Mouse (Mus musculus): ENCODE results near the gene Cdc42ep5. TPM values are rescaled to one million over a fixed set of nuclear protein-coding genes. Genes with fewer than 3 reads are reported as not detected.

The Cdc42ep5 gene
- total RNA-seq, 2 experiments from 2014 or later = 1.1 to 1.8 TPM

DNA sequence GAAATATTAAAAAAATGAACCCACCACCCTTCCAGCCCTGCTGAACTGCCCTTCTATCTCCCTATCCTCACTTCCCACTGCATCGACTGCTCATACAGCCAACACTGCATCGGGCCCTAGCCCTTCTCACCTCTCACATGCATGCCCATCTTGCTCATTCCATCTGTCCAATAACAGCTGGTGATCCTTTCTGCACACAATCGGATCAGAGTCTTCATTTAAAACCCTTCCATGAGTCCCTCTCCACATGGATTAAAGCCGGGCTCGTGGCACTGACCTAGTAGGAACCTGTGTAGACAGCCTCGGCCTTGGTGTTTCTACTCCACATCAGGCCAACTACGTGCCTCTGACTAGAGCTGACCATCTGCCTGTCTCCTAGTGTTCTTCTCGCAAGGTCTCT, 32.7 kb downstream of the Cdc42ep5 start:
- intact Hi-C loops (cut with DNase I) = no loop called here
- peak in 1 of 2 experiments; percentile 26 for DNase-seq (ENCODE audit: low spot score in 2 of 2)

DNA sequence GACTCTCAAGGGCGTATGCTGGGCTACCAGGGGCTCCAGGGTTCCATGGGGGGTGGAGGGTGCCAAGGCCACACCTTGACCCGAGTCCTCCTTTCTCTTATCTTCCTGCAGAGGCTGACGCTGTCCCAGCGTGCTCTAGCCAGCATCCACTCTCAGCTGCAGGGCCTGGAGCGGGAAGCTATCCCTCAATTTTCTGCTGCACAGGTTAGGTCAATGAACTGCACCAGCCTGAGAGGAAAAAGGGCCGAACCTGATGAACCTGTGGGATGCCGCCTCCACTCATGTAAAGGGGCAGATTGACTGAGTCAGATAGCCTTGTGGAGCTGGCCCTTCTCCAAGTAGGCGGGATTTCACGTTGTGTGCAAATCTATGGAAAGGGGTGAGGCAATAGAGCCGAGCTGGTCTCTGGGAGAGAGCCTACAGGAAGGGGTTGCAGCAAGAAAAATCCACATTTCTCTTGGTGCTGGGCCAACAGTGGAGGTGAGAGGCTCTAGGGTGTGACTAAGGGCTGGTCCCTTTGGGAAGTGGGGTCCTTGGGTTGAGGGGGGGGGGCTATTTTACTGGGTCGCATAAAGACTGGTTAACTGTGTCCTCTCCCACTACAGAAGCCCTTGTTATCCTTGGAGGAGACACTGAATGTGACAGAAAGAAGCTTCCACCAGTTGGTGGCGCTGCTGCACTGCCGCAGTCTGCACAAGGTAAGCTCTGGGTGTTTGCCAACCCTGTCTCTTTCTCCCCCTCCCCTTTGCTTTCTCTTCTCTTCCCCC, 33.8 kb downstream of the Cdc42ep5 start:
- peak; percentile 69 to 76 for DNase-seq (ENCODE audit: low spot score in 2 of 2)
- intact Hi-C loops (cut with DNase I) = no loop called here

DNA sequence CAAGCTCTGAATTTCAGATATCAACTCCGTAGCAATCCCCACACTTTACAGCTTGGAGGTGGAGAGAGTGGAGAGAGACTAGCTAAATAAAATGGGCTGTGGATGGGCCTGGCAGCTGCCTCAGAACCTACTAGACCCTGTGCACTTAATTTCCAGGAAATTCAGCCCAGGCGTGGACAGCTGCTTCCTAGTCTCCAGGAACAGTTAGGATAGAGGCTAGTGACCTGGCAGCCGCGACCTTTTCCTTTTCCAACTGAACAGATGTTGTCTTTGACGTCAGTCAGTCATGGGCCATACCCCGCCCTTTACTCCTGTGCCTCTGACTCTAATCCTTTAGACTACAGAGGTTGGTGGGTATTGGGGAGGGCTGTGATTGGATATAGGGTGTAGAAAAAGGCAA, 35.8 kb downstream of the Cdc42ep5 start:
- DNase-seq (ENCODE audit: low spot score in 2 of 2) = peak in 1 of 2 experiments; percentile 7
- intact Hi-C loops (cut with DNase I) = no loop called here

DNA sequence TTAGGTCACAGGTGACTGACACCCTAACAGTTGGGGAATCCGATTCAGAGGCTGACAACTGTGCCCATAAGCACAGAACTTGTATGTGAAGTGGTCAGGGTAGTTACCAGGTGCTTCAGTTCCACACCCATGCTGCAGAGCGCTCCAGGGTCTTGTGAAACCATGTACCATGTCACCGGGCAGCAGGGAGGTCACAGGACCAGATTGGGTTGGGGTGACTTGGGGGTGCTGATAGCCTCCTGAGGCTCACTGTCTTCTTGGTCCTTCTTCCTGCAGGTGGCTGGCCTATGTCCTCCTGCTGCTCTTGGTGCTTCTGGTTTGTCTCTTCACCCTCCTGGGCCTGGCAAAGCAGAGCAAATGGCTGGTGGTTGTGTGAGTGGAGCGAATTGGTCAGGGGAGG, 36.8 kb downstream of the Cdc42ep5 start:
- peak in 1 of 2 experiments; percentile 4 for DNase-seq (ENCODE audit: low spot score in 2 of 2)

GRCm38 (mm10) chr7:4126992-4127785, 37.5 kb downstream of the Cdc42ep5 start:
- intact Hi-C loops (cut with DNase I) = no loop called here

More for the DNA sequence above, 36.8 kb downstream of the Cdc42ep5 start:
- intact Hi-C loops (cut with DNase I) = no loop called here

DNA sequence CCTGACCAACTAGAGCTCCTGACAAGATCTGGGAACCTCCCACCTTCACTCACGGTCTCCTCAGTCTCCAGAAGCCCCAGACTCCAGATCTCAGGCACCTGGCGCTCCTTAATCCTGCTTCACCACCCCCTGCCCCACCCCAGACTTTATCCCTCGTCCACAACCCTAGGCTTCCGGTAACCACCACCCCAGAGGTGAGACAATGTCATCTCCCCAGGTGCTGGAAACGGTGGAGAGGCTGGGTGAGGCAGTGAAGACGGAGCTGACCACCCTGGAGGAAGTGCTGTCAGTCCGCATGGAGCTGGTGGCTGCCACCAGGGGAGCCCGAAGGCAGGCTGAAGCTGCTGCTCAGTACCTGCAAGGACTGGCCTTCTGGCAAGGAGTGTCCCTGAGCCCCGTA, 39.4 kb downstream of the Cdc42ep5 start:
- DNase-seq (ENCODE audit: low spot score in 2 of 2) = peak in 1 of 2 experiments; percentile 25
- intact Hi-C loops (cut with DNase I) = no loop called here

More at GRCm38 (mm10) chr7:4126992-4127785, 37.5 kb downstream of the Cdc42ep5 start:
- DNase-seq (ENCODE audit: low spot score in 2 of 2) = no peak

DNA sequence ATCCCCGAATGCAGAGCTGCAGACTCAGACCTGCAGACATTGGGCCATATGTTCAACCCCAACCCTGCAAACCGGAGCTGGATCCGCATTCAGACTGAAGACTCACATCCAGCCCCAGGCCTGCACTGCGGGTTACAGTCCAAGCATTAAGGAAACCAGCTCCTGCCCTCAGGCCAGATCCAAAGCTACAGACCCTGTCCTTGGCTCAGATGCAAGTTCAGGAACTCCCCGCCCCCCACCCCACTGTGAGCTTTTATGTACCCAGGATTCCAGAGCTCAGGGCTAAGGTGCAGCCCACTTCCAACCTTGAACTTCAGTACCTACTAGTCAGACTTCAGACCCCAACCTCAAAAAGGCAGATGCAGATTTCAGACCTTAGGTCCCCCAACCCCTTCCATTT, 39.8 kb downstream of the Cdc42ep5 start:
- intact Hi-C loops (cut with DNase I) = loop anchor here (5.0 kb wide), 1 partner anchor 38 kb away; no protein-coding TSS in a partner anchor
- DNase-seq (ENCODE audit: low spot score in 2 of 2) = no peak

DNA sequence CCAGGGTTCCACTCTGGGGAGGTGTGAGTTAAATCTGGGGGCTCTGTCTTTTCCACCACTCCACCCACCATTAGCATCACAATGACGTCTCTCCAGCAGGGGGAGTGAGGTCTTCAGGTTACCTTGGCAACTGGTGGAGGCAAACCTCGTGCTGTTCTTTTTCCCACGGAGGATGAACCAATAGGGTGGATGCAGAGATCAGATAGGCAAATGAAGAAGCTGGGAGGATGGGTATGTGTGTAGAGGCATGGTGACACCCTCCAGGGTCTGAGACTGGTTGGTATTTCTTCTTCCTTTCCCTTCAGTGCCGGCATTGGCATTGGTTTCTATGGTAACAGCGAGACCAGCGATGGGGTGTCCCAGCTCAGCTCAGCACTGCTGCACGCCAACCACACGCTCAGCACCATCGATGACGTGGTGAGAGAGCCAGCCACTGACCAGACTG, 40.3 kb downstream of the Cdc42ep5 start:
- intact Hi-C loops (cut with DNase I) = loop anchor here (5.0 kb wide), 1 partner anchor 37 kb away; no protein-coding TSS in a partner anchor
- peak; percentile 84 for DNase-seq (ENCODE audit: low spot score in 2 of 2)

DNA sequence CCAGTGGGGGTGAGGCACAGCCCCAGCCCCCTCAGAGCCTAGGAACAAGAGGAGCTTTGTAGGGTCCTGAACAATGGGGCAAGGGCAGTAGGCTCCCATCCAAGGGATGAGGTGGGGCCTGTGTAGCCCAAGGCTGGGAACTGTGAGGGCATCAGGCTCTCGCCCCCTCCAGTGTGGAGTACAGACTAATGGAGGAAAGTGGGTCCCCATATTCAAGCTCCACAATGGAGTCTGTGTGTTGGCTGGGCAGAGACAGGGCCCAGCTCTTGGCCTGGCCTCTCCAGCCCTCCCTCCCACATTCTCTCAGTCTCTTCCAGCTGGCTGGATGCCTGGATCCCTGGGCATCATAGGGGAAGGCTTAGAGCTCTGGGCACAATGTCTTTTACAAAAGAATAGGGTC, 40.9 kb downstream of the Cdc42ep5 start:
- intact Hi-C loops (cut with DNase I) = loop anchor here (2.0 to 5.0 kb wide), 2 partner anchors 13 to 36 kb away; partner anchors contain the start of gene Leng8

DNA sequence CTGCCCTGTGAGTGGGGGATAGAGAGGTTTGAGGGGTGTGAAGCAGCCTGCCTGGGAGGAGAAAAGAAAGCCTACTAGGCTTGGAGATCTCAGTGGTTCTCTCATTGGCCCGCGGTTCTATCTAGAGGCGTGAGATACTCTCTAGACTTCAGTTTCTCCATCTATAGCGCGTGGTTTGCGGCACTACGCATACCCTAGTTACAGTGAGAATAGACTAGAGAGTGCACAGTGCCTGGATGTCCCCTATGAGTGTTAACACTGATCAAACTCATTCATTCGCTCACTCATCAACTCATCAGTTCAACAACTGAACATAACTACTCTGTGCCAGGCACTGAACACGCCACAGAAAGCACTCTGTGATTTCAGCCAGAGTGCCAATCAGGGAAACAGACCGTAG, 41.9 kb downstream of the Cdc42ep5 start:
- intact Hi-C loops (cut with DNase I) = loop anchor here (2.0 to 5.0 kb wide), 2 partner anchors 14 to 35 kb away; partner anchors contain the start of gene Leng8
- peak in 1 of 2 experiments; percentile 31 for DNase-seq (ENCODE audit: low spot score in 2 of 2)

More for the DNA sequence above, 40.9 kb downstream of the Cdc42ep5 start:
- peak; percentile 73 to 75 for DNase-seq (ENCODE audit: low spot score in 2 of 2)

DNA sequence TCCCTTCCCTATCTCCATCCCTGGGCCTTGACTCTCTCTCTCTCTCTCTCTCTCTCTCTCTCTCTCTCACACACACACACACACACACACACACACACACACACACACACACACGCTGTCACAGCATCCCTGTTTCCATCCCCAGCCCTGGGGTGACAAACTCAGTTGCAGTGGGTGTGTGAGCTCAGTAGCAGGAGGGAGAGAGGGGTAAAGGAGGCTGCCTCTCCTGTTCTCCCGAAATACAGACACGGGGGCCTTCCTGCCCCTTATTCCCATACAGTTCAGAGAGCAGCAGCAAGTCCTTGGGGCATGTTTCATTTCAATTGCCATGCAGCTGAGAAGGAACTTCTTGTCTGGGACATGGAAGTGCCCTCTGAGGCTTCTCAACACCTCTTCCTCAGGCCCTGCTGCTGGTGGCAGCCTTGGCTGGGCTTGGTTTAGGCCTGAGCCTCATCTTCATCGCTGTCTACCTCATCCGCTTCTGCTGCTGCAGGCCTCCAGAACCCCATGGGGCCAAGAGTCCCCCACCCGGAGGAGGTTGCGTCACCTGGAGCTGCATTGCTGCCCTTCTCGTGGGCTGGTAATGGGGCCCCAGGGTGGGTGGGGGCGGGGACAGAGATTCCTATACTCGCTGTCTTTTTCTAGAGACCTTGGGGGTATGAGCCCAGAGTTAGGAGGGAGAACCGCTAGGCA, 42.4 kb downstream of the Cdc42ep5 start:
- no peak for DNase-seq (ENCODE audit: low spot score in 2 of 2)
- intact Hi-C loops (cut with DNase I) = loop anchor here (2.0 to 5.0 kb wide), 2 partner anchors 15 to 35 kb away; partner anchors contain the start of gene Leng8

DNA sequence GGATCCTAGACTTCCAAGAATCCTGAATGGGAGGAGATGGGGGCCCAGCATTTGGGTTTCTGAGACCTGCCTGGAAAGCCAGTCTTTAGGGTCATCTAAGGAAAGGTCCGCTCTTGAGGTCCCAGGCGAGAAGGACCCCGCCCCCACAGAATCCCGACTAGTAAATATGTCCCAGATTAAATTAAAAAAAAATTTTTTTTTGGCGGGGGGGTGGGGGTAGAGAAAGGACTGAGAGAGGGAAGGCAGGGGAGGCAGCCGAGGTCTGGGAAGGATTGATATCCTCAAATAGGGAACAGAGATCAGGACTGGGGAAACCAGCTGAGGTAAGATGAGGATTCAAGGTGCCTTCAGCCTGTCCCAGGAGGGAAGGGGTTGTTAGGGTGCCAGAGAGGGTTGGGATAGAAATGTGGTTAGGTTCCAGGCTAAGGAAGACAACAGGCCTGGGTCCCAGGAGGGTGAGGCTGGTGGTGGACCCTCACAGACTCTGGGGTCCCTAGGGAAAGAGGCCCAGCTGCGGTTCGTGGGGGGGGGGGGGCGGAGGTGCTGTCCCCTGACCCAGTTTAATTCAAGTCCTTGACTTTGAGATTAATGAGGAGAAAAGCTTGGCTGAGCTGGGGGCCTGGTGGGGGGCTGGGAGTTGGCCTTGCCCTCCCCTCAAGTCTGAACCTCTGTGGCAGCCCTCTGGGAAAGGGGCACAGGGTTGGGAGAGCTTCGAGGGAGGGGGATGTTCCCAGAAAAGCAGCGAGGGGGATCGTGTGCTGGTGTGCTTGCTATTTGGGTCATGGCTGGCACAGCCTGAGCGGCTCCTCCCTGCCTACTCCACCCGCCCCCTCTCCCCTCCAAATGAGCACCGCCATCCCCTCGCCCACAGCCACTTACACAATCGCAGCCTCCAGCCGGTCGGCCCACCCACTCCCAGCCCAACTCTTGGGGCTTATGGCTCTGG, 44.4 kb downstream of the Cdc42ep5 start:
- DNase-seq (ENCODE audit: low spot score in 2 of 2) = peak; percentile 66 to 75
- intact Hi-C loops (cut with DNase I) = loop anchor here (5.0 kb wide), 1 partner anchor 33 kb away; no protein-coding TSS in a partner anchor

DNA sequence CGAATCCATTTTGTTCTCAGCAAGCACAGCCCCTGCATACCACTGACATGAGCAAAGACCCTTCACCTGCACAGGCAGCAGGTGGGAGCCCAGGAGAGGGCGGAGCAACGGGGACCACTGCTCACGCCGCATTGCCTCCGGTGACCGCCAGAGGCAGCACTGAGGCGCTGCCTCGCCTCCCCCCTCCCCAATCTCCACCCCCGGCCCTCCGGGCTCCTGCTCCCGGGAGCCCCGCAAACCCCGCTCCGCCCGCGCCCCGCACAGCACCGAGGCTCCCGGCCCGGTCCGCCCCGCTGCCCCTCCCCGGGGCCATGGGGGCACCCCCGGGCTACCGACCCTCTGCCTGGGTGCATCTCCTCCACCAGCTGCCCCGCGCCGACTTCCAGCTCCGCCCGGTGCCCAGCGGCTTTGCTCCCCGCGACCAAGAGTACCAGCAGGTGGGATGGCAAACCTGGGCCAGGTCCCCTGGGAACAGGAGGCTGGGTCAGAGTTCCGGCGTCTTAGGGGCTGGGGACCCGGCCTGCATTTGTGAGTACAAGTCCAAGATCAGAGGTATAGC, 45.2 kb downstream of the Cdc42ep5 start, which contains the start of gene Ttyh1:
Gene Ttyh1 (plus strand): TSS at position 65 of the 559 bp plus-strand sequence.
- intact Hi-C loops (cut with DNase I) = no loop called here
- peak; percentile 79 to 85 for DNase-seq (ENCODE audit: low spot score in 2 of 2)

DNA sequence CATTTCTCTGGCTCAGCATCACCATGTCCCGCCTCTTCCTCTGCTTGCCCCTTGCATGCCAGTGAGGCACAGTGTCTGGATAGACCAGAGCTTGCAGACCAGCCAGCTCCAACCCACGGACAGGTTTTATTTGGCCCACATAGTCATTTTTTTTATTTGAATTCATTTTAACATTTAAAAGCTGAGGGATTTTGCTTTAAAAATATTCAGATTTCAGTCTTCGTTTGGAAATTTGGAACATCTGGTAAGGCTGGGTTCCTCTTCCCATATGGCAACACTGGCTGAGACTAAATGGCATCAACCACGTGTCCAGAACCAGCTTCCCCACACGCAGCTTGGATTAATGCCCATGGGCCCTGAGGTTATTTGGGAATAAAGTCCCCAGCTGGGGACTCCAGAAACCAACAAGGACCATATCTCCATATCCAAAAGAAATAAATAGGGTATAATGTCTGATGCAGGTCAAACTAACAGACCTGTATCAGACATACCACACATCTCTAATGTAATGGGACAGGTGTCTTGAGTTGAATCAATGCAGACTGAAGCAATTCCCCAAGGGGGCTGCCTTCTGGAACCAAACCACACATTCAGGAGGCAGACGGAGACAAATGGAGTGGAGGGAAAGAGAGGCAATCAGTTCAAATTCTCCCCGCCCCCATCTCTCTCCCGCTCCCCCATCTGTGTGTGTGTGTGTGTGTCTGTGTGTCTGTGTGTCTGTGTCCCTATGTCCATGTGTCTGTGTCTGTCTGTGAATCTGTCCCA, 47.4 kb downstream of the Cdc42ep5 start:
- intact Hi-C loops (cut with DNase I) = no loop called here
- peak in 1 of 2 experiments; percentile 59 for DNase-seq (ENCODE audit: low spot score in 2 of 2)

DNA sequence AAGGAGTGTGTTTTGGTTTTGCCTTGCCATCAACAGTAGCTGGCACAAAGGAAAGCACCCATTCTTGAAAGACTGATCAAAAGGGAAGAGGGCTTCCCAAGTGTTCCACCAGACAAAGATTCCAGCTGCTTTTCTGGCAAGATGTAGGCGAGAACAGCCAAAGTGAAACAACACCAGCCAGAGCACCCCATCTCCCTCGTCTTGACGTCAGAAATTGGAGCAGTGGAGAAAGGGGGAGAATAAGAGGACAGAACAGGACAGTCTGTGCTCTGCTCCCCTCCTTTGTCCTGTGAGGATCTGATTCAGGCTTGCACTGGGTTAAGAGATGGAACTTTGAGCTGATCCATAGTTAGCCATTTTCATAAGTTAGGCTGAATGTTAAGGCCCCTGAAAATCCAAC, 52.9 kb downstream of the Cdc42ep5 start:
- intact Hi-C loops (cut with DNase I) = no loop called here
- peak in 1 of 2 experiments; percentile 15 for DNase-seq (ENCODE audit: low spot score in 2 of 2)

DNA sequence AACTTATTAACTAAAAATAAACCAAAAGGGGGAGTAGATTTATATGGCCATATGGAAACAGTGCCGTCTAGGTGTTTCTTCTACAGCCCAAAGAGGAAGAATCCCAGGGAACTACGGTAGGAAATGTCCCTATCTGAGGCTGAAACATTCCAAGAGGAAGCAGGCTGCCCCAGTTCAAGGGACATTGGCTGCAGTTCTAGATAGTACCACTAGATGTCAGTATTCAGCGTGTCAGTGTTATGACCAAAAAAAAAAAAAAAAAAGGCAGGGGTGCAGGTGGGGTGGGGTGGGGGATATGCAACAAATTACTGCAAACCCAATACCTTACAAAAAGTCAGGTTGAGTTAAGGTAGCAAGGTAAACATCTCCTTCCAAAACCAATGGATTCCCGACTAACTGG, 61.2 kb downstream of the Cdc42ep5 start:
- intact Hi-C loops (cut with DNase I) = no loop called here
- DNase-seq (ENCODE audit: low spot score in 2 of 2) = no peak
